Mouse (Mus musculus): ENCODE results near the gene Tmc3. TPM values are rescaled to one million over a fixed set of nuclear protein-coding genes. Genes with fewer than 3 reads are reported as not detected.

Tmc3 gene
- polyA plus RNA-seq, 1 experiment = 0.65 TPM

DNA sequence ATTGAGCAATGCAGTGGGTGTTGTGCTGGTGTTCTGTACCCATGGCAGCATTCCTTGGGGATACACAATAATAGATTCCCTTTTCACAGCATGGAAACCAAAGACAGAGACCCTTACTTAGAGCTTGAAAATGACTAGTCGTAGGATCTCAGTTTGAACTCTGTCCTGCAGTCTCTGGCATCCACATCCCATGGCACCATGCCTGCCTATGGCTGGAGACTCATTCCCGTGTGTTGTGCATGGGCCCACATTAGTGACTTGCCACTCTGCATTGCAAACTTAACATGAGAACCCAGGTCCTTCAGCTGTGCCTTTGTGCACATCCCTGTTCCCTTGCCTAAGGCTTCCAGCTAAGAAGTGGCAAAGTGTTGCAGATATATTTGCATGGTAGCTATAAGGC is 60.0 kb downstream of the Tmc3 start:
- no peak for TF ChIP-seq CTCF (IDR thresholded peaks at IDR 0.05; ENCODE audit: control insufficient read depth, insufficient read depth, low read length)
- TF ChIP-seq POLR2A (IDR thresholded peaks at IDR 0.05; ENCODE audit: borderline replicate concordance, control insufficient read depth, low read depth, low read length) = no peak
- WGBS = 89% methylated on average over 2 of the region's 2 CpGs
- H3K4me1 ChIP-seq (ENCODE audit: control insufficient read depth, insufficient read depth, low read length) = peaks cover 17% of the 10 kb centered on the region
- no peak overlapping the region for H3K4me3 ChIP-seq (replicated peaks; ENCODE audit: control insufficient read depth, low read depth, low read length)
- no peak overlapping the region for H3K27ac ChIP-seq (ENCODE audit: control insufficient read depth, insufficient read depth, low read depth, low read length, poor library complexity)

DNA sequence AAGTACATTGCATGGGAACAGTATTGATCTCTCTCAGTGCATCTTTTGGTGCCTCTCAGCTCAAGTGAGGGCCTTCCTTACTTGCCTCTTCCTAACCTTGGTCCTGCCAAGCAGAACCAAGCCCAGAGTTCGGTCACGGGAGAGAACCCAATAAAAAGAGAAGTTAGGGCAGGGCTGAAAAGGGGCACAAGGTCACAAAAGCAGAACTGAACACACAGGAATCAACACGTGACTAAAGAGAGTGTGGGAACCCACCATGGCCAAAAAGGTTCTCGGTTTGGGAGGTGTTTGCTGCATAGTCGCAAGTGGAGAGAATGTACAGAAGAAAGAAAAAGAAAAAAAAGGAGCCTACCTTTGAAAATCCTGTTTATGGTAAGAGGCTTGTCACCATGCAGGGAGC is 60.7 kb downstream of the Tmc3 start:
- peaks cover 20% of the 10 kb centered on the region for H3K4me1 ChIP-seq (ENCODE audit: control insufficient read depth, insufficient read depth, low read length)
- no peak overlapping the region for H3K4me3 ChIP-seq (replicated peaks; ENCODE audit: control insufficient read depth, low read depth, low read length)
- H3K27ac ChIP-seq (ENCODE audit: control insufficient read depth, insufficient read depth, low read depth, low read length, poor library complexity) = no peak overlapping the region; the same call in 1 of the 2 replicates
- TF ChIP-seq CTCF (IDR thresholded peaks at IDR 0.05; ENCODE audit: control insufficient read depth, insufficient read depth, low read length) (no peak), POLR2A (IDR thresholded peaks at IDR 0.05; ENCODE audit: borderline replicate concordance, control insufficient read depth, low read depth, low read length) (no peak)
- WGBS = 12% methylated on average over 5 of the region's 5 CpGs

- Histone ChIP-seq H3K27ac (ENCODE audit: control insufficient read depth, insufficient read depth, low read depth, low read length, poor library complexity) (peak overlapping the region; percentile 16), H3K4me3 (replicated peaks; ENCODE audit: control insufficient read depth, low read depth, low read length) (peak overlapping the region; percentile 13), H3K4me1 (ENCODE audit: control insufficient read depth, insufficient read depth, low read length) (peaks cover 20% of the 10 kb centered on the region)
- 59% methylated on average over 7 of the region's 7 CpGs for WGBS
- TF ChIP-seq POLR2A (IDR thresholded peaks at IDR 0.05; ENCODE audit: borderline replicate concordance, control insufficient read depth, low read depth, low read length) (no peak), CTCF (IDR thresholded peaks at IDR 0.05; ENCODE audit: control insufficient read depth, insufficient read depth, low read length) (no peak)
Observed at GRCm38 (mm10) chr7:83648807-83649206, 64.1 kb downstream of the Tmc3 start.

DNA sequence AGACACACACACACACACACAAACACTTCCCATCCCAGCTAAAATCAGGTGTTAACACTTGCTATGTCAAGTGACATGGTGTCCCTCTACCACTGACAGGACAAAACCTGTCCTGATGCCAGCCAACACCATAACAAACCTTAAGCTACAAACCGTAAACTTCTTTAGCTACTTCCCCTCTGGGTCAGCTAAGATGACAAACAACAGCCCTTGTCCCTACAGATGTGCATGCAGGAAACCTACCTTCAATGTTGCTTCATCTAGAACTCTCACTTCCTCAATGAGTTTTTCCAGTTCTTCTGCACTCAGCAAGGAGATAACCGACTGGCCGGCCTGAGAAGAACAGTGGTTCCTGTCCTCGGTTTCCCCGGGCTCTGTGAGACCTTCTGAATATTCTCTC is 65.9 kb downstream of the Tmc3 start:
- no peak for TF ChIP-seq POLR2A (IDR thresholded peaks at IDR 0.05; ENCODE audit: borderline replicate concordance, control insufficient read depth, low read depth, low read length)
- no peak for TF ChIP-seq CTCF (IDR thresholded peaks at IDR 0.05; ENCODE audit: control insufficient read depth, insufficient read depth, low read length)
- WGBS = 3% methylated on average over 5 of the region's 5 CpGs
- Histone ChIP-seq H3K27ac (ENCODE audit: control insufficient read depth, insufficient read depth, low read depth, low read length, poor library complexity) (peak overlapping the region; percentile 89), H3K4me3 (replicated peaks; ENCODE audit: control insufficient read depth, low read depth, low read length) (peak overlapping the region; percentile 41), H3K4me1 (ENCODE audit: control insufficient read depth, insufficient read depth, low read length) (peaks cover 20% of the 10 kb centered on the region)

DNA sequence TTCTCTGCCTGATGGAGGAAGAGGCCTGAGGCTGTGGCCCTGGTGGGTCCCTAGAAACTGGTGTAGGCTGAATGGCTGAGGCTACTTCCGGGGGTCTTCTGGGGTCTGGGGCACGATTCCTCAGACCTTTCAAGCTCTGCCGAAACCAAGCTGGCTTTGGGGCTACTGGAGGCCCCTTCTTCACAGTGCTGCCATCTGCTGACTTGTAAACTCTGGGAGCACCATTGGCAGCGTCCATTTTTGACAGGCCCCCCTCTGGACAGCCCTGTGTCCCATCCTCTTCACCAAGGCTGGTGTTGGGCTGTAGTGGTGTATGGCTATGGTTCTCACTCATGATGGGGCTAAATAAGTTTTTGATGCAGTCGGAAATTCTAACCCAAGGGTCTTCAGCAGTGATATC is 67.8 kb downstream of the Tmc3 start:
- no peak for TF ChIP-seq CTCF (IDR thresholded peaks at IDR 0.05; ENCODE audit: control insufficient read depth, insufficient read depth, low read length)
- TF ChIP-seq POLR2A (IDR thresholded peaks at IDR 0.05; ENCODE audit: borderline replicate concordance, control insufficient read depth, low read depth, low read length) = no peak
- Histone ChIP-seq H3K4me1 (ENCODE audit: control insufficient read depth, insufficient read depth, low read length) (peaks cover 14% of the 10 kb centered on the region), H3K27ac (ENCODE audit: control insufficient read depth, insufficient read depth, low read depth, low read length, poor library complexity) (peak overlapping the region; percentile 67), H3K4me3 (replicated peaks; ENCODE audit: control insufficient read depth, low read depth, low read length) (peak overlapping the region; percentile 35)
- 39% methylated on average over 5 of the region's 5 CpGs for WGBS

DNA sequence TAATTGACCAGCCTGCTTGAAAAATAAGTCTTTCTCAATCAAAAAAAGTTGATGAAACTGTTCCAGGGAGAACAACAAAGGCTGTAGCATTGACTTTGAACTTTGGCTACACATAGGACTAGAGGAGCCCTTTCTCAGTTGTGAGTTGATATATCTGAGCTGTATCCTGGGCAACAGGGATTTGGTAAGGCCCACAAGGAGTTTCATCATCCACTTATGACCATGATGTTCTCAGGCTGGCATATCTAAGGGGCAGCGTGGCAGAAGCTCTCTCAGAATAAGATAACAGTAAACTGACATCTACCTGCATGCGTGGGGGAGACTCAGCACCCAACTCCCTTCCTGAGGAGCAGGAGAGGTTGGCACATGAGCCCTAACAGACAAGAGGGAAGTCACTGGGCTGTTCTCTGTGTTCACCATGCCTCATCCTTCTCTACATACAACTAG is 68.9 kb downstream of the Tmc3 start:
- H3K27ac ChIP-seq (ENCODE audit: control insufficient read depth, insufficient read depth, low read depth, low read length, poor library complexity) = peak overlapping the region; percentile 80
- peak overlapping the region; percentile 99 for H3K4me3 ChIP-seq (replicated peaks; ENCODE audit: control insufficient read depth, low read depth, low read length)
- peaks cover 12% of the 10 kb centered on the region for H3K4me1 ChIP-seq (ENCODE audit: control insufficient read depth, insufficient read depth, low read length)
- TF ChIP-seq CTCF (IDR thresholded peaks at IDR 0.05; ENCODE audit: control insufficient read depth, insufficient read depth, low read length) (no peak), POLR2A (IDR thresholded peaks at IDR 0.05; ENCODE audit: borderline replicate concordance, control insufficient read depth, low read depth, low read length) (no peak)
- 2% methylated on average over 2 of the region's 2 CpGs for WGBS

DNA sequence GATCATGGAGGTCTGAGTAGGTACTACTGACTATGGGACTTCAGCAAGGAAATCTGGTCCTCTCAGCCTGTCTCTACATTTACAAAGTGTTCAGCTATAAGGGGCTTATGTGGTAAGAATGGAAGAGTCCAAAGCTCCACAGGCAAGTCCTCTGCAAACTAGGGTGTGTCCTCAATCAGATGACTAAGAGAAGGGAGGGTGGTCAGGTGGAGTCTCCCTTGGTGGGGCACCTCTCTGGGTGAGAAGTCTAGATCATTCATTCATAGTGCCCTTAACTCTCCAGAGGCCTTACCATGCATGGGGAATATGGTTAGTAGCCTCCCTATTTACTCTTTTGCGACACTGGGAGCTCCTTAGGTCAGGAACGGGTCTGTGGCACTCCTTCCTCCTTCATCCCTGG is 69.5 kb downstream of the Tmc3 start:
- WGBS = 2% methylated on average over 2 of the region's 2 CpGs
- Histone ChIP-seq H3K27ac (ENCODE audit: control insufficient read depth, insufficient read depth, low read depth, low read length, poor library complexity) (peak overlapping the region; percentile 80; the same call in 1 of the 2 replicates), H3K4me3 (replicated peaks; ENCODE audit: control insufficient read depth, low read depth, low read length) (peak overlapping the region; percentile 99), H3K4me1 (ENCODE audit: control insufficient read depth, insufficient read depth, low read length) (peaks cover 12% of the 10 kb centered on the region)
- no peak for TF ChIP-seq CTCF (IDR thresholded peaks at IDR 0.05; ENCODE audit: control insufficient read depth, insufficient read depth, low read length)
- TF ChIP-seq POLR2A (IDR thresholded peaks at IDR 0.05; ENCODE audit: borderline replicate concordance, control insufficient read depth, low read depth, low read length) = no peak

- WGBS = 2% methylated on average over 5 of the region's 5 CpGs
- peaks cover 11% of the 10 kb centered on the region for H3K4me1 ChIP-seq (ENCODE audit: control insufficient read depth, insufficient read depth, low read length)
- H3K27ac ChIP-seq (ENCODE audit: control insufficient read depth, insufficient read depth, low read depth, low read length, poor library complexity) = peak overlapping the region; percentile 80
- TF ChIP-seq CTCF (IDR thresholded peaks at IDR 0.05; ENCODE audit: control insufficient read depth, insufficient read depth, low read length) (no peak), POLR2A (IDR thresholded peaks at IDR 0.05; ENCODE audit: borderline replicate concordance, control insufficient read depth, low read depth, low read length) (peak; percentile 94)
- peak overlapping the region; percentile 99 for H3K4me3 ChIP-seq (replicated peaks; ENCODE audit: control insufficient read depth, low read depth, low read length)
Observed at GRCm38 (mm10) chr7:83654938-83655630, 70.4 kb downstream of the Tmc3 start.

Data from bone marrow, adult 2 months (tissue).